Mouse (Mus musculus) ES-E14 (cell line): ENCODE data around the gene Amy2a3. TPM values are rescaled to one million over a fixed set of nuclear protein-coding genes. Genes with fewer than 3 reads are reported as not detected.
"Not testable (repeated sequence)": the region's sequence is repeated elsewhere in the genome, so short reads cannot be mapped to it uniquely, and the experiment has no call there.

Experiments
- DNase-seq: peaks from one replicate; pipeline ENCODE4 v3.0.0-alpha.2; 2013; ENCODE audit warnings: low read depth, low spot score
- H3K27ac ChIP-seq: 2 replicates; pipeline ENCODE4 v1.5.1; 2012; ENCODE audit warnings: low read depth, mild to moderate bottlenecking, low read length, moderate library complexity, mixed read lengths; ENCODE audit not compliant: poor library complexity, insufficient read depth, severe bottlenecking
- H3K36me3 ChIP-seq: 2 replicates; pipeline ENCODE4 v1.6.1; 2012; ENCODE audit warnings: mild to moderate bottlenecking, low read length, moderate library complexity, mixed read lengths; ENCODE audit not compliant: control insufficient read depth, poor library complexity, insufficient read depth, severe bottlenecking
- H3K4me1 ChIP-seq, 2 experiments: fragments of 150-350 bp in 1 of 2; sonication (generic) in 1 of 2; 2 replicates each; pipeline ENCODE4 v1.6.1; 2012; ENCODE audit warnings: low read length in 2 of 2, mild to moderate bottlenecking in 1 of 2, mixed read lengths in 1 of 2; ENCODE audit not compliant: control insufficient read depth in 2 of 2, insufficient read depth in 2 of 2, poor library complexity in 1 of 2
- H3K4me3 ChIP-seq, 2 experiments: fragments of 150-350 bp in 1 of 2; sonication (generic) in 1 of 2; 2 replicates each; pipeline ENCODE4 v1.5.1; 2012; ENCODE audit warnings: low read length in 2 of 2, low read depth in 1 of 2, mild to moderate bottlenecking in 1 of 2, mixed read lengths in 1 of 2; ENCODE audit not compliant: insufficient read depth in 1 of 2, poor library complexity in 1 of 2, severe bottlenecking in 1 of 2
- H3K9ac ChIP-seq: 2 replicates; pipeline ENCODE4 v1.6.1; 2012; ENCODE audit warnings: low read depth, mild to moderate bottlenecking, low read length, mixed read lengths; ENCODE audit not compliant: poor library complexity, insufficient read depth, severe bottlenecking
- H3K9me3 ChIP-seq: fragments of 150-350 bp; sonication (generic); 2 replicates; pipeline ENCODE4 v1.6.1; 2012; ENCODE audit warnings: low read depth, mild to moderate bottlenecking, low read length; ENCODE audit not compliant: control insufficient read depth, insufficient read depth
- in situ Hi-C, 2 experiments: fragments of 600-800 bp; cut with MboI; formaldehyde crosslinking; loops; one replicate each; pipeline ENCODE4 v1.15.1; 2025; ENCODE audit warnings: low sequenced_read_pairs in 2 of 2, inconsistent platforms in 1 of 2; ENCODE audit not compliant: unreplicated experiment in 2 of 2
- total RNA-seq: library from RNA; depleted of rRNA; stranded (reverse); fragments of 300-350 nt; gene quantifications from 2 replicates; pipeline ENCODE4 v1.2.3, GENCODE M21; 2012; rRNA removed

The Amy2a3 gene
- total RNA-seq: not detected in 2 replicates

DNA sequence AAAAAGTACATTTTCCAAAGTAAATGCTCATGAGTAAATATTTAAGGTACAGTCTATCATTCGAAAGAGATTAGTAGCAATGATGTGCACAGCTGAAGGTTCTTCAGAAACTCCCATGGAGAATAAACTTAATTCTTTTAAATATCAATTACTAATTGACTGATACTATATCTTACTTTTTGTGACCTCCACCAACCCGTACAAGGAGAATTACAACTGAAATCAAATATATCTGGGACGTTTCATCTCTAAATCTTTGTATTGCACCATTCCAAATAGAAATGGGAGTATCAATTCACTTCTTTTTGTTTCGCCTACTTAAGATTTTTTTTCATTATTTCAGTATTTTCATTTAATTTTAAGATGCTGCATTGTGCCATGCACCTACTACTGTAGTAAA is at the start of gene Amy2a3:
Gene Amy2a3 (minus strand): TSS at position 101 of the 400 bp plus-strand sequence.
- in situ Hi-C loops, H3K27ac ChIP-seq, H3K9ac ChIP-seq, H3K36me3 ChIP-seq, H3K4me3 ChIP-seq, H3K4me1 ChIP-seq, H3K9me3 ChIP-seq, DNase-seq: not testable (repeated sequence)

DNA sequence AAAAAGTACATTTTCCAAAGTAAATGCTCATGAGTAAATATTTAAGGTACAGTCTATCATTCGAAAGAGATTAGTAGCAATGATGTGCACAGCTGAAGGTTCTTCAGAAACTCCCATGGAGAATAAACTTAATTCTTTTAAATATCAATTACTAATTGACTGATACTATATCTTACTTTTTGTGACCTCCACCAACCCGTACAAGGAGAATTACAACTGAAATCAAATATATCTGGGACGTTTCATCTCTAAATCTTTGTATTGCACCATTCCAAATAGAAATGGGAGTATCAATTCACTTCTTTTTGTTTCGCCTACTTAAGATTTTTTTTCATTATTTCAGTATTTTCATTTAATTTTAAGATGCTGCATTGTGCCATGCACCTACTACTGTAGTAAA is 32.7 kb upstream of the Amy2a3 start, which contains the start of gene Amy2a2:
Gene Amy2a2 (minus strand): TSS at position 101 of the 400 bp plus-strand sequence.
- in situ Hi-C loops: not testable (repeated sequence)

DNA sequence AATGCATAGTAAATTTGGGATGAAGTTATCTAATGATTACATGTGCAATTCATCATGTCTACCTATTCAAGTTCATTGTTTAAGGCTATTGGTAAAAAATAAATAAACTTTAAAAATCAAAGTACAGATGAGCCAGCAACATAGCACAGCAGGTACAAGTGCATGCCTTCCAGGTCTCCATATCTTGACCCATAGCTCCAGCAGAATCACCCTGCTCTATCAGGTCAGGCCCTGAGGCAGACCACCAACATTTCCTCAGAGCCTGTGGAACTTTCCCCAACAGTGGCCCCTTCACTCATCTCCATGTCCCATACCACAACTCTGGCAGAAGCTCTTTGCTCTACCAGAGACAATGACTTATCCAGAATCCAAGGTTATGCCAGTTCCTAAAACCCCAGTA is 21.6 kb upstream of the Amy2a3 start:
- DNase-seq, H3K4me3 ChIP-seq, H3K27ac ChIP-seq, H3K9me3 ChIP-seq, H3K36me3 ChIP-seq, in situ Hi-C loops, H3K9ac ChIP-seq, H3K4me1 ChIP-seq: not testable (repeated sequence)

More for the DNA sequence above, 32.7 kb upstream of the Amy2a3 start, which contains the start of gene Amy2a2:
- not testable (repeated sequence) for H3K36me3 ChIP-seq, H3K4me3 ChIP-seq, H3K9me3 ChIP-seq, H3K27ac ChIP-seq, H3K4me1 ChIP-seq, DNase-seq, H3K9ac ChIP-seq

DNA sequence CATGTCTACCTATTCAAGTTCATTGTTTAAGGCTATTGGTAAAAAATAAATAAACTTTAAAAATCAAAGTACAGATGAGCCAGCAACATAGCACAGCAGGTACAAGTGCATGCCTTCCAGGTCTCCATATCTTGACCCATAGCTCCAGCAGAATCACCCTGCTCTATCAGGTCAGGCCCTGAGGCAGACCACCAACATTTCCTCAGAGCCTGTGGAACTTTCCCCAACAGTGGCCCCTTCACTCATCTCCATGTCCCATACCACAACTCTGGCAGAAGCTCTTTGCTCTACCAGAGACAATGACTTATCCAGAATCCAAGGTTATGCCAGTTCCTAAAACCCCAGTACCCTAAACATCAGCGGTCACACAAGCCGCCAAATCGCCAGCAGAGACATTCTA is 10.9 kb downstream of the Amy2a3 start:
- H3K27ac ChIP-seq, in situ Hi-C loops, DNase-seq: not testable (repeated sequence)

DNA sequence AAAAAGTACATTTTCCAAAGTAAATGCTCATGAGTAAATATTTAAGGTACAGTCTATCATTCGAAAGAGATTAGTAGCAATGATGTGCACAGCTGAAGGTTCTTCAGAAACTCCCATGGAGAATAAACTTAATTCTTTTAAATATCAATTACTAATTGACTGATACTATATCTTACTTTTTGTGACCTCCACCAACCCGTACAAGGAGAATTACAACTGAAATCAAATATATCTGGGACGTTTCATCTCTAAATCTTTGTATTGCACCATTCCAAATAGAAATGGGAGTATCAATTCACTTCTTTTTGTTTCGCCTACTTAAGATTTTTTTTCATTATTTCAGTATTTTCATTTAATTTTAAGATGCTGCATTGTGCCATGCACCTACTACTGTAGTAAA is 32.5 kb downstream of the Amy2a3 start, which contains the start of gene Amy2a4:
Gene Amy2a4 (minus strand): TSS at position 101 of the 400 bp plus-strand sequence.
- in situ Hi-C loops, H3K9ac ChIP-seq, H3K36me3 ChIP-seq, H3K27ac ChIP-seq, H3K9me3 ChIP-seq, H3K4me3 ChIP-seq, H3K4me1 ChIP-seq, DNase-seq: not testable (repeated sequence)

More for the DNA sequence above, 10.9 kb downstream of the Amy2a3 start:
- H3K4me1 ChIP-seq, H3K4me3 ChIP-seq, H3K9ac ChIP-seq, H3K36me3 ChIP-seq, H3K9me3 ChIP-seq: not testable (repeated sequence)

DNA sequence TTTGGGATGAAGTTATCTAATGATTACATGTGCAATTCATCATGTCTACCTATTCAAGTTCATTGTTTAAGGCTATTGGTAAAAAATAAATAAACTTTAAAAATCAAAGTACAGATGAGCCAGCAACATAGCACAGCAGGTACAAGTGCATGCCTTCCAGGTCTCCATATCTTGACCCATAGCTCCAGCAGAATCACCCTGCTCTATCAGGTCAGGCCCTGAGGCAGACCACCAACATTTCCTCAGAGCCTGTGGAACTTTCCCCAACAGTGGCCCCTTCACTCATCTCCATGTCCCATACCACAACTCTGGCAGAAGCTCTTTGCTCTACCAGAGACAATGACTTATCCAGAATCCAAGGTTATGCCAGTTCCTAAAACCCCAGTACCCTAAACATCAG is 43.6 kb downstream of the Amy2a3 start:
- H3K27ac ChIP-seq, DNase-seq, in situ Hi-C loops: not testable (repeated sequence)

DNA sequence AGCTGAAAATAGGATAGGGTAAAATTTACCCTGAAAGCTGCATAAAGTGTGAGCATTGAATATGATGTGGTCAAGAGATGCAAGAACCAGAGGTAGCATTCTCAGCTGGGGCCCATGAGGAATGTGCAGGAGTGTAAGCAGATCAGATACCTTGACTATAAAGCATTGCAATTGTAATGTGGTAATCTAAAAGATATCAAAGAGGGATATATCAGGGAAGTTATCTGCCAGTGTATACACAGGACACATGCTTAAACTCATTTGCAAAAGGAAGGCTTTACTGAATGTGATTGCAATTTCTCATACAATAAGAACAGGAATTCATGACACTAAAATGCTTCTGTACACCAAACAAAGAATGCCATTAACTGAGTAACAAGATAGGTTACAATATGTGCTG is 44.3 kb downstream of the Amy2a3 start:
- DNase-seq, H3K4me1 ChIP-seq, in situ Hi-C loops: not testable (repeated sequence)

More for the DNA sequence above, 43.6 kb downstream of the Amy2a3 start:
- not testable (repeated sequence) for H3K36me3 ChIP-seq, H3K9me3 ChIP-seq, H3K4me1 ChIP-seq, H3K4me3 ChIP-seq, H3K9ac ChIP-seq

More for the DNA sequence above, 44.3 kb downstream of the Amy2a3 start:
- not testable (repeated sequence) for H3K9me3 ChIP-seq, H3K27ac ChIP-seq, H3K9ac ChIP-seq, H3K36me3 ChIP-seq, H3K4me3 ChIP-seq
